Mouse (Mus musculus): ENCODE data around the gene Prr22. TPM values are rescaled to one million over a fixed set of nuclear protein-coding genes. Genes with fewer than 3 reads are reported as not detected.
A peak's percentile ranks its signal among the peaks of the same experiment; 100 is the strongest.

Gene Prr22
- 3.3 and 4.0 TPM in 2 replicates for polyA plus RNA-seq (2012; rRNA removed)

DNA sequence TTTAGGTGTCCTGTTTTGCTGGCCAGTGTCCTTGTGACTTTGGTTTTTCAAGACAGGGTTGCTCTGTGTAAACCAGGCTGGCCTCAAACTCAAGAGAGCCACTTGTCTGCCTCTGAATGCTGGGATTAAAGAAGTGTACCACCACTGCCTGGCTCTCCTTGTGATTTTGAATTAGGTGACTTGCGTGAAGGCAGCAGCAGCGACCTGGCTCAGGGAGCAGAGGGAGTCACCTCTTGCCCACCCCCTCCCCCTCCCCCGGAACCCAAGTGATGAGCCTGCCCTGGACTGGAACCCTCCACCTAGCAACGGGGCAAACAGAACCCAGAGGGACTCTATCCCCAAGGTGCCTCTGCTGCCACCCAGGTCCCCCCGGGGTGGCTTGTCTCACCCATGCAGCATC lies at the start of gene Prr22:
Gene Prr22, plus strand, starts transcription at position 301 of the 400 bp plus-strand sequence.
- Histone ChIP-seq H3K4me3 (ENCODE audit: insufficient read depth, low read length) (no peak within 1 kb of the TSS), H3K4me1 (ENCODE audit: control insufficient read depth, insufficient read depth, low read length) (no peaks in the 10 kb centered on the region), H3K27ac (ENCODE audit: insufficient read depth, low read length) (no peak within 1 kb of the TSS)
- no peak for TF ChIP-seq POLR2A (IDR thresholded peaks at IDR 0.05; ENCODE audit: extremely low read depth, insufficient read depth, low read length)
- no peak for TF ChIP-seq CTCF (IDR thresholded peaks at IDR 0.05; ENCODE audit: extremely low read depth, insufficient read depth, low read length)

DNA sequence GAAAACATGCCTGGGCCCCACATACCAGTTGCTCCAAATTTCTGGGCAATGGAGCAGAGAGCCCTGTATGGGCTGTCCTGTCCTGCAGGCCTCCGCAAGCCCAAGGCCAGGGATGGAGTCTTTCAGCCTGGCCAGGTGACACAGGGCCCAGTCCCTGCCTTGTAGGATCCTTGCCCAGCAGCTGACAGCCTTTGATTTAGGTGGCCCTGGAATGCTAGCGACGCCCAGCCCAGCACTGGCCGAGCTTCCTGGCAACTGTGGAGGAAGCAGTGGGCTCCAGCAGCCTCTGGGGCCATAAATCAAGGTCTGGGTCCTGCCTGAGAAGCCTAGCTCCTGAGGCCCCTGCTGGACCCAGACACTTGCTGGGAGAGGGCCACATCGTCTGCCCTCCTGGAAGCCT lies 47.6 kb upstream of the Prr22 start:
- Histone ChIP-seq H3K4me3 (ENCODE audit: insufficient read depth, low read length) (no peak overlapping the region), H3K4me1 (ENCODE audit: control insufficient read depth, insufficient read depth, low read length) (peaks cover 6% of the 10 kb centered on the region), H3K27ac (ENCODE audit: insufficient read depth, low read length) (no peak overlapping the region)
- TF ChIP-seq CTCF (IDR thresholded peaks at IDR 0.05; ENCODE audit: extremely low read depth, insufficient read depth, low read length) (no peak), POLR2A (IDR thresholded peaks at IDR 0.05; ENCODE audit: extremely low read depth, insufficient read depth, low read length) (no peak)

DNA sequence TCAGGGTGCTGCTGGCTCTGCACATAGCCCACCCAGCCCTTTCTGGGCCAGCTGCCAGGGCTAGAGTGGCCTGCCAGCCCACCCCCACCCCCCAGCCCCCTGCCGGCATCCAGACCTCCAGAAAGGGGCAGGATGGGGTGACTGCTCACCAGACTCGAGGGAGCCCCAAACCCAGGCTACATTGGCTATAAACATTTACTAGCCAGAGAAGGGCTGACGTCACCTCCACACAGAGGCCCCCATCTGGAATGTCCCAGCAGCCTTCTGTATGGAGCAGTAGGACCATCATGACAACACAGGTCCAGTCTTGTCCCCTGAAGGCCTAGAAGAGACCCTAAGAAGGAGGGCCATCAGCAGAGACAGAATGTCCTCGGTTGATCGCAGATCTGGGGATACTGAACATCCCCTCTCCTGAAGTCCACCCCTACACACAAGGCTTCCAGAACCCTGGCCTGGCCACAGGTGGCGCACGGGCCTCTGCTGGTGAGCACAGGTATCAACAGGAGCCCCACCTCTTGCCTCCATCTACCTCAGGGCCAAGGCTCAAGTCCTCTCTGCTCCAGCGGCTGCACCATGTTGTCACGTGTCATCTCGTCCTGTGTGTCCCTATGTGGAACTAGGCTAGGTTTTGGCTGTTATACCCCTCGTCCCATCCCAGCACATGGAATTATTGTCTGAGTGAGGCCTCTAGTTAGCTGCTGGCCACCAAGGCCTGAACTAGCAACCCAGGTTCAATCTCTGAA lies 46.5 kb upstream of the Prr22 start:
- H3K4me1 ChIP-seq (ENCODE audit: control insufficient read depth, insufficient read depth, low read length) = peaks cover 3% of the 10 kb centered on the region
- H3K27ac ChIP-seq (ENCODE audit: insufficient read depth, low read length) = no peak overlapping the region
- H3K4me3 ChIP-seq (ENCODE audit: insufficient read depth, low read length) = no peak overlapping the region
- TF ChIP-seq CTCF (IDR thresholded peaks at IDR 0.05; ENCODE audit: extremely low read depth, insufficient read depth, low read length) (no peak), POLR2A (IDR thresholded peaks at IDR 0.05; ENCODE audit: extremely low read depth, insufficient read depth, low read length) (no peak)

DNA sequence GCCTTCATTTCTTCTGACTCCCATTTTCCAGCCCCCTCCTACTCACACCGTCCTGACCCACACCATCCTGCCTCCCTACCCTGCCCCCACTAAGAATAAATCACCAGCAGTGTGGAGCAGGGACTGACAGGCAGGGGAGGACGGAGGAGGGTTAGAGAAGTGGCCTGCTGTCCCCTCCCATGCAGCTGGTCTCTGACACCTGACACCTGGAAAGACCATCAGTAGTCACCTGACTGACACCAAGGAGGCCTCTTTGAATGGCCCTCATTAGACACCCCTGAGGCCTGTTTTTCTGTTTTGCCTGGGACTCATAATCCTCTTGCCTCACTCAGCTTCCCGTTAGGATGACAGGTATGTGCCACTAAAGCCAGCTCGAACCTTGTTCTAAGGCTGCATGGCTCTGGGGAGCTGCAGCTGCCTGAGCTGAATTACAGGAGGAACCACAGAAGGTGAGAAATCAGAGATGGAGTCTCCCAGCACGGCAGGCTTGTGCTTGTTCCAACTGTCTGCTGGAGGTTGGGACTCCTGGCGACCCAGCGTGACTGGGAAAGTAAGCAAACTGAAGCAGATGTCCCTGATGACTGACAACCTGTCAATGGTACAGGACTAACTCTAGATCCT lies 42.9 kb upstream of the Prr22 start:
- H3K27ac ChIP-seq (ENCODE audit: insufficient read depth, low read length) = no peak overlapping the region
- H3K4me3 ChIP-seq (ENCODE audit: insufficient read depth, low read length) = no peak overlapping the region
- no peak for TF ChIP-seq CTCF (IDR thresholded peaks at IDR 0.05; ENCODE audit: extremely low read depth, insufficient read depth, low read length)
- TF ChIP-seq POLR2A (IDR thresholded peaks at IDR 0.05; ENCODE audit: extremely low read depth, insufficient read depth, low read length) = no peak
- no peaks in the 10 kb centered on the region for H3K4me1 ChIP-seq (ENCODE audit: control insufficient read depth, insufficient read depth, low read length)

DNA sequence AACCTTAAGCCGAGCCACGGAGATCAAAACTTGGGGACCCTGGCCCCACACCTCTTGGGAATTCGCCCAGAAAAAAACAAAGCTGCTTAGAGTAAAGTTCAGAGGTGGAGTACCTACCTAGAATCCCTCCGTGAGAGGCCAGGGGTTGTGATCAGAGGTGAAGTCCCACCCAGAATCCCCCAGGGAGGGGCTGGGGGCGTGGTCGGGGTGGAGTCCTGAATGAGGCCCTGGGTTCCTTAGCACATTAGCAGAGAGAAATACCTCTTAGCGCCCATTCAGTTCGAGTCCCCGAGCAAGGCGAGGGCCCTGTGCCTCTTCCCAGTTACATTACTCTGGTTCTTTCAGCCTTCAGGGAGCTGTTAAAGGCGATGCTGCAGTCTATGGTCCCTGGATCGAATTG lies 42.4 kb upstream of the Prr22 start:
- TF ChIP-seq POLR2A (IDR thresholded peaks at IDR 0.05; ENCODE audit: extremely low read depth, insufficient read depth, low read length) = no peak
- no peak for TF ChIP-seq CTCF (IDR thresholded peaks at IDR 0.05; ENCODE audit: extremely low read depth, insufficient read depth, low read length)
- Histone ChIP-seq H3K4me1 (ENCODE audit: control insufficient read depth, insufficient read depth, low read length) (no peaks in the 10 kb centered on the region), H3K4me3 (ENCODE audit: insufficient read depth, low read length) (no peak overlapping the region)

DNA sequence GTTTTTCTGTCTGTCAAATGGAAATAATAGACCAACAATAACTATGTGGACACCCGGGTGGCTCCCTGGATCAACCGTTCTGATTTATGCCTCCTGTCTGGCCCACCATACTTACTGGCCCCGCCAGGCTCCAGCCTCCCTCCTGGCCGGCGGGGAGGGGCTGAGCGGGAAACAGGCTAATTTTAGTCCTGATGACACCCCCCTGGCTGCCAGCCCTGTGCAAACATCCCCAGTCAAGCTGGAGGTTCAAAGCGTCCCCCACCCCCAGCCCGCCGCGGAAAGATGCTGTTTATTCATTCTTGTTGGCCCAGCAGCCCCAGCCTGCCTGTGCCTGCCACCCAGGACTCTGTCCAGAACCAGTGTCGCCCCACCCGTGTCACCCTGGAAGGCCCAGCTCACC lies 41.9 kb upstream of the Prr22 start:
- TF ChIP-seq POLR2A (IDR thresholded peaks at IDR 0.05; ENCODE audit: extremely low read depth, insufficient read depth, low read length) (no peak), CTCF (IDR thresholded peaks at IDR 0.05; ENCODE audit: extremely low read depth, insufficient read depth, low read length) (no peak)
- no peak overlapping the region for H3K27ac ChIP-seq (ENCODE audit: insufficient read depth, low read length)
- no peak overlapping the region for H3K4me3 ChIP-seq (ENCODE audit: insufficient read depth, low read length)
- H3K4me1 ChIP-seq (ENCODE audit: control insufficient read depth, insufficient read depth, low read length) = no peaks in the 10 kb centered on the region

More for the DNA sequence above, 42.4 kb upstream of the Prr22 start:
- no peak overlapping the region for H3K27ac ChIP-seq (ENCODE audit: insufficient read depth, low read length)

DNA sequence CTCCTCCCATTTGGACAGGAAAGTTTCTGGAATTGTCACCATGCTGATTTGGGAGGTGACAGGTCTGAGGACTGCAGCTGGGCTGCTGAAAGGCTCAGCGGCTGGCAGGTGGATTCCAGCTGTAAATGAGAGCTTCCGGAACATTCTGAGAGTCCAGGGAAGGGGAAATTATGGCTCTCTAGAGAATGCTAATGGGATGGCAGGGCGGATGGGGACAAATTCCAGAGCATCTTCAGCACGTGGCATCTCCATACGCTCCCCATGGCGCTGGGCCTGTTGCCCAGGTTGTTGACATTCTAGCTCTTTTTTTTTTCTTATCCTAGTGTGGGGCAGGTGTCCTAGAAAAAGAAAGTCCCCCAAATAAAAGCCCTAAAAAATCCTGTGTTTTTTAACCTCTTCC lies 40.9 kb upstream of the Prr22 start:
- no peak for TF ChIP-seq CTCF (IDR thresholded peaks at IDR 0.05; ENCODE audit: extremely low read depth, insufficient read depth, low read length)
- no peak for TF ChIP-seq POLR2A (IDR thresholded peaks at IDR 0.05; ENCODE audit: extremely low read depth, insufficient read depth, low read length)
- no peak overlapping the region for H3K4me3 ChIP-seq (ENCODE audit: insufficient read depth, low read length)
- no peaks in the 10 kb centered on the region for H3K4me1 ChIP-seq (ENCODE audit: control insufficient read depth, insufficient read depth, low read length)
- H3K27ac ChIP-seq (ENCODE audit: insufficient read depth, low read length) = no peak overlapping the region

DNA sequence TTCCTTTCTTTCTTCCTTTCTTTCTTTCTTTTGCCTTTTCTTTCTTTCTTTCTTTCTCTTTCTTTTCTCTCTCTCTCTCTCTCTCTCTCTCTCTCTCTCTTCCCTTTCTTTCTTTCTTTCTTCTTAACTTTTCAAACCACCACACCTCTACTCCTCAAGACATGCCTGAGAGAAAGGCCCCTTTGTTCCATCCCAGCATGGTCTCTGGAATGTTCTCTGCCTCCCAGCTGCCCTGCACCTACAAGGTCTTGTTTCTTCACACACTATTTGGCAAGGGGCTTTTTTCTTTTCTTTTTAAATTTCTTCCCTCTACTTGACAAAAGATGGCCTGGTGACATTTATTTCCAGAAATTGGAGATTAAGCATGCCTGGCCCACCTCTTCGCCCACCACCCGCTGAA lies 40.4 kb upstream of the Prr22 start:
- H3K27ac ChIP-seq (ENCODE audit: insufficient read depth, low read length) = no peak overlapping the region
- H3K4me1 ChIP-seq (ENCODE audit: control insufficient read depth, insufficient read depth, low read length) = no peaks in the 10 kb centered on the region
- no peak for TF ChIP-seq CTCF (IDR thresholded peaks at IDR 0.05; ENCODE audit: extremely low read depth, insufficient read depth, low read length)
- no peak for TF ChIP-seq POLR2A (IDR thresholded peaks at IDR 0.05; ENCODE audit: extremely low read depth, insufficient read depth, low read length)
- no peak overlapping the region for H3K4me3 ChIP-seq (ENCODE audit: insufficient read depth, low read length)

DNA sequence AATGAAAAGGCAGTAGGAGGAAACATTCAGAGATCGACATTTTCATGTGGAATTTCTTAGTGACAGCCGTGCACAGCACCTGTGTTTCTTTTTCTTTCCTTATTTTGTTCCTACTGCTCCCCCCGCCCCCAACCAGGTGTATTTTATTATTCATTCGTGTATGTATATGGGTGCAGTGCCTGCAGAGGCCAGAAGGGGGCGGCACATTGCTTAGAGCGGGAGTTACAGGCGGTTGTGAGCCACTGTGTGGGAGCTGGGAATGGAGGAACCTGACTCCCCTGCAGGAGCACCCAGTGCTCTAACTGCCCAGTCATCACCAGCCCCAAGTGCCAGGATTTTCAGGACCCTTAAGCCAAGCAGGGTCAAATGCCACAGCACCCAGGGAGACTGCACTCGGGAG lies 33.5 kb upstream of the Prr22 start:
- H3K27ac ChIP-seq (ENCODE audit: insufficient read depth, low read length) = no peak overlapping the region
- H3K4me3 ChIP-seq (ENCODE audit: insufficient read depth, low read length) = no peak overlapping the region
- no peaks in the 10 kb centered on the region for H3K4me1 ChIP-seq (ENCODE audit: control insufficient read depth, insufficient read depth, low read length)
- TF ChIP-seq POLR2A (IDR thresholded peaks at IDR 0.05; ENCODE audit: extremely low read depth, insufficient read depth, low read length) (no peak), CTCF (IDR thresholded peaks at IDR 0.05; ENCODE audit: extremely low read depth, insufficient read depth, low read length) (0 out of 2 replicates have a peak, but pooled peaks have one; percentile 9)

DNA sequence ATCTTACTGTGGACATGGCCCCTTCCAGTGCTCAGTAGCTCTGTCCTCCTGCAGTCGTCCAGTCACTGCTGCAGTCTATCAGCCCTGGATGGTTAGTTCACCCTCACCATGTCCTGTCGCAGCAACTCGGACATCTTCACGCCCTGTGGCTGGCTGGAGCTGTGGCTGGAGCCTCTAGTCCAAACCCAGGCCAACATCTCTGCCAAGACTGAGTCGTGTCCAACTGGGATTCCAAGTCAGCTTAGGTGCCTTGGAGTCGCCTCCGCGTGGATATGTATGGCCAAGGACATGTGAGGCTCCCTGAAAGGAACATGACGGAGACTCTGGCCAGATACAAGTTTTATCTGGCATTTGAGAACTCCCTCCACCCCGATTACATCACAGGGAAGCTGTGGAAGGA lies 31.8 kb upstream of the Prr22 start:
- TF ChIP-seq CTCF (IDR thresholded peaks at IDR 0.05; ENCODE audit: extremely low read depth, insufficient read depth, low read length) (no peak), POLR2A (IDR thresholded peaks at IDR 0.05; ENCODE audit: extremely low read depth, insufficient read depth, low read length) (no peak)
- H3K27ac ChIP-seq (ENCODE audit: insufficient read depth, low read length) = no peak overlapping the region
- no peak overlapping the region for H3K4me3 ChIP-seq (ENCODE audit: insufficient read depth, low read length)
- H3K4me1 ChIP-seq (ENCODE audit: control insufficient read depth, insufficient read depth, low read length) = no peaks in the 10 kb centered on the region
